In genomic region chr5:24261098-24261497, GRCm38 (mm10) we compare ENCODE assay signal across 8 mouse cellular contexts.
A peak's percentile ranks its signal among the peaks of the same experiment; 100 is the strongest.
DNase-seq lines count a peak whose midpoint lies in the region; ATAC-seq lines count a peak whose summit lies in the region.

No protein-coding gene starts in this region.

- DNase-seq in 3134 (ENCODE audit: extremely low read depth, insufficient read length, low spot score), result peak; percentile 53
- peak; percentile 39 for DNase-seq in WW6 (ENCODE audit: low read depth, low spot score)
- DNase-seq in cerebellum, postnatal 4 days (ENCODE audit: low spot score in 2 of 2), result peak; percentile 49 to 71
- peak; percentile 70 for DNase-seq in gastrocnemius, adult 18-20 months (ENCODE audit: low spot score)
- peak; percentile 71 for DNase-seq in kidney, adult 18-20 months
- DNase-seq in left cerebral cortex, postnatal 4 days, result peak; percentile 72
- peak; percentile 16 to 62 for DNase-seq in spleen, postnatal 10 days (ENCODE audit: low spot score in 2 of 2)

- intact Hi-C loops in left cerebral cortex, postnatal 4 days (cut with DNase I), result no loop called here

- peak; percentile 88 for ATAC-seq in monocyte, adult 5-6 weeks (replicated peaks; ENCODE audit: insufficient number of reproducible peaks, low FRiP score, low TSS enrichment, poor library complexity, severe bottlenecking)

Comparison
In these comparisons a context has a peak if more than half of its experiments do, and no peak if none do; other contexts are left out.
1. Peak in every context shown above with its lines: DNase-seq and ATAC-seq.